Mouse (Mus musculus) midbrain, embryonic 16.5 days (tissue): ENCODE data around the gene Slfn3. TPM values are rescaled to one million over a fixed set of nuclear protein-coding genes. Genes with fewer than 3 reads are reported as not detected.
"Not testable (repeated sequence)": the region's sequence is repeated elsewhere in the genome, so short reads cannot be mapped to it uniquely, and the experiment has no call there.

Source experiments
- ATAC-seq: fragments of 200-750 bp; cut with Nextera tagmentation; 2 replicates; pipeline ENCODE4 v1.8.0; 2017; ENCODE audit warnings: moderate TSS enrichment
- H3K27ac ChIP-seq: fragments of 300-500 bp; sonication (generic); 2 replicates; pipeline ENCODE4 v1.5.1; 2014; ENCODE audit warnings: mild to moderate bottlenecking, low read length, mixed read lengths
- H3K27me3 ChIP-seq: fragments of 300-500 bp; sonication (generic); 2 replicates; pipeline ENCODE4 v1.6.1; 2014; ENCODE audit warnings: low read depth, low read length, mixed read lengths; ENCODE audit not compliant: control insufficient read depth, insufficient read depth
- H3K36me3 ChIP-seq: fragments of 300-500 bp; sonication (generic); 2 replicates; pipeline ENCODE4 v1.6.1; 2014; ENCODE audit warnings: mild to moderate bottlenecking, low read length, moderate library complexity, mixed read lengths; ENCODE audit not compliant: control insufficient read depth, insufficient read depth
- H3K4me1 ChIP-seq: fragments of 300-500 bp; sonication (generic); 2 replicates; pipeline ENCODE4 v1.6.1; 2014; ENCODE audit warnings: mild to moderate bottlenecking, low read length, mixed read lengths; ENCODE audit not compliant: control insufficient read depth, insufficient read depth
- H3K4me2 ChIP-seq: fragments of 300-500 bp; sonication (generic); 2 replicates; pipeline ENCODE4 v1.6.1; 2014; ENCODE audit warnings: mild to moderate bottlenecking, low read length, mixed read lengths
- H3K4me3 ChIP-seq: fragments of 300-500 bp; sonication (generic); 2 replicates; pipeline ENCODE4 v1.5.1; 2014; ENCODE audit warnings: low read depth, mild to moderate bottlenecking, low read length, moderate library complexity, mixed read lengths
- H3K9ac ChIP-seq: fragments of 300-500 bp; sonication (generic); 2 replicates; pipeline ENCODE4 v1.6.1; 2014; ENCODE audit warnings: low read depth, low read length, mixed read lengths
- H3K9me3 ChIP-seq: fragments of 300-500 bp; sonication (generic); replicated peaks from 2 replicates; pipeline ENCODE4 v1.6.1; 2014; ENCODE audit warnings: mild to moderate bottlenecking, low read length, mixed read lengths; ENCODE audit not compliant: control insufficient read depth, poor library complexity, severe bottlenecking
- WGBS: fragments of 180-500 bp; shearing (Covaris S2); extraction: QIAGEN DNeasy Blood & Tissue Kit; methylation state at CpG from one replicate; pipeline ENCODE4 v1.1.7; 2014; 5-methylcytosine and 5-hydroxymethylcytosine counted together
- polyA plus RNA-seq: library from polyadenylated mRNA; unstranded; fragments of >200 nt; fragmentation: Nextera tagmentation; extraction: Ambion mirVana; gene quantifications from 2 replicates; pipeline ENCODE4 v1.2.1, GENCODE M21; 2015

The Slfn3 gene
- polyA plus RNA-seq, 1 experiment from 2014 or later: not detected

DNA sequence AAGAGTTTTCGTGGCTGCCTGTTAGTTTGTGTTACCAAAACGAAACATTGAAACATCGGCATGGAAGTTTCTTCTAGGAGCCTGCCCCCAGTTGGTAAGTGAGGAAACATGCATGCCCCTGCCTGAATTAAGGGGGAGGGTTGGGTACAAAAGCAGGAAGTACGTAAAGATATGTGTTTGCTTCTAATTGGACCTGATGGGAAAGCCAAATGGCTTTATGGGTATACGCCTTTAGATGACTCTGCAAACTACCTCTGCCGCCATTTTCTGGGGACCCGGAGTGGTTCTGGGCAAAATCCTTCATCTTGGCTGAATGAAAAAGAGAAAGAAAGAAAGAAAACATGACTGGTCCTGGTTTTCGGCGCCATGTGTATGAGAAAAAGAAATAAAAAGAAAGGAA, 33.1 kb downstream of the Slfn3 start:
- no peaks in the 10 kb centered on the region for H3K27me3 ChIP-seq
- no peaks in the 10 kb centered on the region for H3K9me3 ChIP-seq
- H3K36me3 ChIP-seq: no peaks in the 10 kb centered on the region
- H3K4me1 ChIP-seq: no peaks in the 10 kb centered on the region
- 92% methylated on average over 9 of the region's 9 CpGs for WGBS
- H3K4me3 ChIP-seq: no peak overlapping the region
- no peak for ATAC-seq
- no peak overlapping the region for H3K4me2 ChIP-seq
- H3K9ac ChIP-seq: no peak overlapping the region
- H3K27ac ChIP-seq: no peak overlapping the region

DNA sequence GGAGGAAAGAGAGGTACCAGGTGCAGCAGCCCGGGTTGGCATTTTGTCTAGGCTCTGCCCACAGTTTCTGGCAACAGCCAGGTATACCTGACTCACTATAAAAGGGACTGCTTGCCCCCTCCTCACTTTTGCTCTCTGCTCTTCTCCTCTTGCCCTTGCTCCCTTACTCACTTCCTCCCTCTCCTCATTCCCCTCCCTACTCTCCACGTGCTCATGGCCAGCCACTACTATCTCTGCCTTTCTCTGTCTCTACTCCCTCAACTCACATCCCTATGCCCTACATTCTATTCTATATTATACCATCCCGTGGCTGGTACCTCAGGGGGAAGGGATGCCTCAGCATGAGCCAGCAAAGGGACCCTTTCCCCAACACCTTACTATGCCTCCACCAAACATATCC, 33.6 kb downstream of the Slfn3 start:
- 80% methylated on average over 3 of the region's 3 CpGs for WGBS
- H3K4me2 ChIP-seq: no peak overlapping the region
- H3K9ac ChIP-seq: no peak overlapping the region
- H3K27me3 ChIP-seq: no peaks in the 10 kb centered on the region
- no peak overlapping the region for H3K27ac ChIP-seq
- H3K9me3 ChIP-seq: no peaks in the 10 kb centered on the region
- no peak overlapping the region for H3K4me3 ChIP-seq
- ATAC-seq: no peak
- H3K4me1 ChIP-seq: no peaks in the 10 kb centered on the region
- no peaks in the 10 kb centered on the region for H3K36me3 ChIP-seq

DNA sequence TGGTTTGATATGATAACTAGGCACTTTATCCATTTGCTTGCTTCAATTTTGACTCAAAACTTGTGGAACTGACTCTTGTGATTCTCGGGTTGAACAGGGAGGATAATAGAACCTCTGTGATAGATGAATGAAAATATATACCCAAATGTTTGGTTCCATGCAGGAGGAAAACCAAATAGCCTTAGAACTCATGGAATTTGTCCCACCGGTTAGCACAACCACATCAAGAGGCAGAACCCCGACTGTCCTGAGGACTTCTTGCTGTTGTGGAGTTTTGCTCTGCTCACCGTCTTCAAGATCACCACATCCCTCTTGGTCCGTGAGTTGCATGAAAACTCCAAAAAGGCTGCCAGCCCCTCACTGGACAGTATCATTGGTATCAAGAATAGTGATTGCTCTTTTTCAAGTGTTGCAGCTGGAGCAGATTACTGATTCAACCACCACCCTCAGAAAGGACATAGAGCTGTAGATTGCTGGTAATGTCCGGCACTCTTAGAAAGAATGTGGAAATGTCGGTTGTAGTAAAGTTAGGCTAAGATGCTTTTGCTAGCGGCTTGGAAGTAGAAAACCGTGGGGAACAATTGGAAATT, 34.3 kb downstream of the Slfn3 start:
- H3K36me3 ChIP-seq: no peaks in the 10 kb centered on the region
- no peak overlapping the region for H3K27ac ChIP-seq
- 90% methylated on average over 9 of the region's 9 CpGs for WGBS
- no peak overlapping the region for H3K4me3 ChIP-seq
- no peaks in the 10 kb centered on the region for H3K4me1 ChIP-seq
- no peaks in the 10 kb centered on the region for H3K9me3 ChIP-seq
- no peak overlapping the region for H3K9ac ChIP-seq
- no peaks in the 10 kb centered on the region for H3K27me3 ChIP-seq
- no peak overlapping the region for H3K4me2 ChIP-seq
- ATAC-seq: no peak

DNA sequence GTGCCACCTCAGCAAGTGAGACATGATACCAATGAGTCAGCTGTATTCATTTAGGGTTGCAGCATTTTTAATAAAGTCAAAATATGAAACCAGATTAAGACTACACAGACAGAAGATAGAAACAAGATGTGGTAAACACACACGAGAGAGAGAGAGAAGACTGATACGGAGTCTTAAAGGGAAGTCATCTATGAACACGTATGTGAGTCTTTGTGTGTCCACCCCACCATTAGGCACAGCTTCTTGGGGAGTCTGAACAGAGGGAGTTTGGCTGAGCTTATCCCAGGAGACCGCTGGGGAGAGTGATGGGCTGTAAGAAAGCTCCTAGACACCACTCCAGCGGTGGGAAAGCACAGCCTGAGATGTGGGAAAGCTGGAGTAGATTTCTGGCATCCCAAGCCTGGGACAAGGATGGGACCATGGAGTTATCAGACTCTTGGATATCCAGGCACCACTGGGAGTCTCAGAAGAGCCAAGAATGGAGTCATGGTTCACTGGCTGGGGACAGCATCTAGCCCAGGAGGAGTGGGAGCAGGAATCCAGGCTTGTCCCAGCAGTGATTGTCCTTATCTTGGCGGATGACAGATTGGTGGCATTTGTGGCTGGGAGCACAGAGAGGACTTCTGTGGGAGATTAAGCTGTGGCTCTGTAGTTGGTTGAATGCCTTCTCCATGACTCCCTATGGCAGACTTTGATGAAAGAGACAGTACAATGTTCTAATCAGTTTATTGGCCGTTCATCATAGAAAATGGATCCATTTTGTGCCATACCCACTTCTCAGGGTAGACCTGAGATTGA, 37.0 kb downstream of the Slfn3 start:
- 87% methylated on average over 7 of the region's 7 CpGs for WGBS

DNA sequence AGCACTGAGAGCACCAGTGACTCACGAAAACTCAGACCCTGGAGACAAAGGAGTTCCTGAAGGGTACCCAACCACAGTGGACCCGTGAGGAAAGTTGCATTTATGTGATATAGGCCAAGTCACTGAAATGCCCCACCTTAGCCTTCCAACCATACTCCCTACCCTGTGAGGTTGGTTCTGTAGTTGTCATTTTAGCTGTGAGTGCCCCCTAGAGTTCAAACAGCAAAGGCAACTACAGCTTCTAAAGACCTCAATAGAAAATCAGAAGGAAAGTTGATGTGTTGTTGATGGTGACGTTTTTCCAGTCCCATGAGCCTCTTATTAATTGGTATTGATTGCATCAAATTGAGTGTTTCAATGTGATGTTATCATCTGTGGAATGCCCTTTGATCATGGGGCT, 39.8 kb downstream of the Slfn3 start:
- Histone ChIP-seq H3K4me3 (no peak overlapping the region), H3K9me3 (no peaks in the 10 kb centered on the region), H3K27ac (no peak overlapping the region), H3K27me3 (no peaks in the 10 kb centered on the region), H3K4me1 (no peaks in the 10 kb centered on the region), H3K9ac (no peak overlapping the region), H3K36me3 (no peaks in the 10 kb centered on the region), H3K4me2 (no peak overlapping the region)
- WGBS: 66% methylated on average over 3 of the region's 3 CpGs
- no peak for ATAC-seq

More for the DNA sequence above, 37.0 kb downstream of the Slfn3 start:
- Histone ChIP-seq H3K4me3 (no peak overlapping the region), H3K9ac (no peak overlapping the region), H3K27me3 (no peaks in the 10 kb centered on the region), H3K27ac (no peak overlapping the region), H3K4me1 (no peaks in the 10 kb centered on the region), H3K9me3 (no peaks in the 10 kb centered on the region), H3K36me3 (no peaks in the 10 kb centered on the region), H3K4me2 (no peak overlapping the region)
- no peak for ATAC-seq

DNA sequence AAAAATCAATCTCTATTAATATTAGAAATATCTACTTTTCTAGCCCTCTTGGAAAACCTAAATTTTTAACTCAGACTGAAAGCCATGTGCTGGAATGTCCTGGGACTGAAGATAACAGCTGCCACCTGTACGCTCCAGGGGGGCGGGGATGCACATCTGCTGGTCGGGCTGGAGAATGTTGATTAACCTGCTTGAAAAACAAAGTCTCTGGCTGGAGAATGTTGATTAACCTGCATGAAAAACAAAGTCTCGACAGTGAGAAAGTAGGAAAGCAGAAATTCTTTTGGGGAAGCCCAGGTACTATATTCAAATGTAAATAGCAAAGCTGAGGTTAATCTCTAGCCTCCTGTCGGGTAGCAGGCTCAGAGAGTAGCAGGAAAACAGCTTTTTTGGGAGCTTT, 42.5 kb downstream of the Slfn3 start:
- ATAC-seq, H3K36me3 ChIP-seq, H3K27ac ChIP-seq, H3K27me3 ChIP-seq, H3K4me3 ChIP-seq, H3K4me1 ChIP-seq, H3K9ac ChIP-seq, H3K4me2 ChIP-seq, H3K9me3 ChIP-seq: not testable (repeated sequence)
- WGBS: 41% methylated on average over 5 of the region's 5 CpGs

DNA sequence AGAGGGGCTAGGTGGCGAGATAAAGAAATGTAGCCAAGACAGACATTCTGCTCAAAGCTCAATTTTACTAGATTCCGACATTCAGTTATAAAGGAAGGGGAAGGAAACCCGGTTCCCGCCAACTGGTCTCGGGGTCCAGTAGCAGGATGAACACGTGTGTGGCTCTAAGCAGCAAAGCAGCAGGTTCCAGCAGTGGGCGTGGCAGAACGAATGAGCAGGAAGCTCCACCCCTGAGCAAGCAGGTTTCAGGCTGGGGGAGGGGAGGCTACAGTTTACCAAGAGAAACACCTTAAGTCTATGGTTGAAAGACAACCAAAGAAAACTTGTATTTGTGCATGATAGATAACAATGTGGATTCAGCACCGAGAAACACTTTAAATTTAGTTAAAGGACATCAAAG, 46.3 kb downstream of the Slfn3 start:
- not testable (repeated sequence) for H3K9ac ChIP-seq, H3K9me3 ChIP-seq, H3K27ac ChIP-seq, ATAC-seq, H3K4me2 ChIP-seq, H3K4me3 ChIP-seq, H3K36me3 ChIP-seq, H3K27me3 ChIP-seq, H3K4me1 ChIP-seq
- 81% methylated on average over 9 of the region's 9 CpGs for WGBS

DNA sequence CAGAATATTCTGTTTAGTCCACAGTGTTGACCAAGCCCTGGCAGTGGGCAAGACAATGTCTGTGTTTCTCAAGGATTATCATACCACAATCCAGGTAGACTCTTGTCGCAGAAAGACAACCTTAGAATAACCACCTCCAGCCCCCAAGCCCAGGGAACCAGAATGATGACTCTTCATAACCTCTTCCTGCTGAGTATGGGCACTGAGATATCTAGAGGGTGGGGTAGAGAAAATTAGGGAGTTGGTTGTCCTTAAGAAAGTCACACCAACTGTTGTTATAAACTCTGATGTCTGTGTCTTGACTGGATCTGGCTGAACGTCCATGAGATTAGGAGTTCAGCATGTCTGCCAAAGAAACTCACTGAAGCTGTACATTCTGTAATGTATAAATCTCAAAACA, 47.3 kb downstream of the Slfn3 start:
- Histone ChIP-seq H3K4me2 (no peak overlapping the region), H3K4me3 (no peak overlapping the region), H3K27me3 (no peaks in the 10 kb centered on the region), H3K9ac (no peak overlapping the region), H3K27ac (no peak overlapping the region), H3K9me3 (no peaks in the 10 kb centered on the region), H3K4me1 (no peaks in the 10 kb centered on the region), H3K36me3 (no peaks in the 10 kb centered on the region)
- 86% methylated on average over 2 of the region's 2 CpGs for WGBS
- no peak for ATAC-seq

DNA sequence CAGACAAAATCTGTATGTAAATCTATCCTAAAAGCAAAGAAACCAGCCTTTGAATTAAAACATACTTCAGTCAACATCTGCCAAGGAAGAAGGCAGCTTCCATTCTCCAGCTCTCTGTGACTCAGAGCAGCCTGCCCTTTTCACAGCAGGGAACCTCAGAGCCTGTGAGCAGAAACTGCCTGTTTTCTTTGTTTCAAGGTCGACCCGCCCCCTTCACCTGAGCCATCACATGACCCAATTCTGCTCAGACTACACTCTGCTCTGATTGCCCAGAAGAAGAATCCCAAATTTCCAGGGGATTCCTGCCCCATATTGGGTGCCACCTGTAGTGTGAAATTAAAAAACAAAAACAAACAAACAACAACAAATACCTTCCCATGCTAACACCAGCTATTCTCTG, 48.7 kb downstream of the Slfn3 start:
- Histone ChIP-seq H3K9ac (no peak overlapping the region), H3K36me3 (no peaks in the 10 kb centered on the region), H3K27me3 (no peaks in the 10 kb centered on the region), H3K9me3 (no peaks in the 10 kb centered on the region), H3K4me3 (no peak overlapping the region), H3K4me2 (no peak overlapping the region), H3K27ac (no peak overlapping the region), H3K4me1 (no peaks in the 10 kb centered on the region)
- WGBS: 19% methylated on average over 2 of the region's 2 CpGs
- no peak for ATAC-seq
